Mouse (Mus musculus) adipose tissue, adult 10 weeks (tissue): ENCODE measurements around the gene Pde4dip. TPM values are rescaled to one million over a fixed set of nuclear protein-coding genes. Genes with fewer than 3 reads are reported as not detected.

Source experiments
- polyA plus RNA-seq: library from polyadenylated mRNA; stranded (reverse); fragments of 350-450 nt; fragmentation: Illumina TruSeq; extraction: RNeasy Lipid Tissue Mini Kit (QIAGEN cat#74804); gene quantifications from one replicate; pipeline ENCODE4 v1.2.3, GENCODE M21; 2014; ENCODE audit warnings: low read depth, low replicate concordance

Pde4dip gene
- polyA plus RNA-seq: 40.0 TPM

DNA sequence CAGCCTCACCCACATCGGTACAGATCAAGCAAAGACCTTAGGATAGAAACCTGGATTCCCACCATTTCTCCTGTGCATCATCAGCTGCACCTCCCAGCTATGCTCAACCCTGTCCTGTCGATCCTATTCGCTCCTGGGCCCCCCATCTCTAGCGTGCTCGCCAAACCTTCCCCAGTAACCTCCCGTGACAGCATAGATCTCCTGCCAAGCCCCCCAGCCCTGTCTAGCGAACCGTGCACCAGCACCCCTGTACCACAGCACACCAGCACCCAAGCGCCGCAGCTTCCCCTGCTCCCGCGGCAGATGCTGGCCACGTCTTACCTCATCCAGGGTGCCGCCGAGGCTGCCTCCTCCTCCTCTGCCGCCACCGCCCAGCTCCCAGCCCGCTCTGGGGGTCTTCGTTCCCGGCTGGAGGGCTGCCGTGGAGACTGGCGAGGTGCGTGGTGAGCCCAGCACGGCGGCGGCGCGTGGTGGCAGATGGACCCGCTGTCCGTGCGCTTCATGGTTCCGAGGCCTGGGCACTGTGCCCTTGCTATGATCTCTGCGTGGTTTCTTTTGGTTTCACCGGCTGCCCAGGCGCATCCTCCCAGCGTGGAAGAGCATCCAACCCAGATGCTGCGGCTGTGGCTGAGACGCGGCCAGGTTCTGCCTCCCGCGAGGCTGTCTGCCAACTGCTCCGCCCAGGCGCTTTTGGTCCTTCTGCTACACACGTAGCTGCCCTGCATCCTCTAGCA is at the start of gene Pde4dip:
Pde4dip (minus strand) TSS at position 540 of the 734 bp plus-strand sequence.

DNA sequence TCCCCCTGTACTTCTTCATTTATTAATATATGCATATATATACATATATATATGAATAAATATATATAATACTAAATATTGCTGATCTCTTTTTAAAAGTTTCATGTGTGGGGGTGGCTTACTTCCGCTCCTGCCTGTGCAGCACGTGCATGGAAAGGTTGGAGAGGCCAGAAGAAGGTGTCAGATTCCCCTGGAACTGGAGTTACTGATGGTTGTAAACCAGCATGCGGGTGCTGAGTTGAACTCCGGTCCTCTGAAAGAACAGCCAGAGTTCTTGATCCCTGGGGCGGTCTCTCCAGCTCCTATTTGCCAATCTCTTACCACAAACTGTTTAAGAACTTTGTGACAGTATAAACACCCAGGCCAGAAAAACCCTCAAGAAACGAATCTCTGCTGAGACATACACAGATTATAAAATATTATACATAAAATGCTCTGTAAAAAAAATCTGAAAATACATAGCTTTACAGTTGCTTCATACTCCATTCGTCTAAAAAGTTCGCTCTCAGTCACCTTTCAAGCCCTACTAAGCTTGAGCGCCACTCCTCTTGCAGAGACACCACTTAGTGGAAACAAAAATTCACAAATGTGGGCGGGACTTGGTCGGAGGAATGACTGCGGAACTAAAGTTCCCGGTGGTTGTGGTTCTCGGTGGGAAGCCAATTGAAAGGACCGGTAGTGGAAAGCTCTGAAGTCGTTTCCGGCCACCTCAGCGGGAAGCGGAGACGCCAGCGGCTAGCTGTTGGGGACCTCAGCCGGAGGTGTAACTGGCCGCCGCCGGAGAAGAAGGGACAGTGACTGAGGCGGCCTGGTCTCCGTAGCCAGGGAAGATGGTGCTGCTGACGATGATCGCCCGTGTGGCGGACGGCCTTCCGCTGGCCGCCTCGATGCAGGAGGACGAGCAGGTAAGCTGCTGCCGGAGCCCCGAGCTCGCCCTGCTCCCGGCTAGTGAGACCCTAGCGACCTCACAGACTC is 12.3 kb upstream of the Pde4dip start, which contains the start of gene Sec22b:
Sec22b (plus strand) TSS at position 675 of the 975 bp plus-strand sequence.

DNA sequence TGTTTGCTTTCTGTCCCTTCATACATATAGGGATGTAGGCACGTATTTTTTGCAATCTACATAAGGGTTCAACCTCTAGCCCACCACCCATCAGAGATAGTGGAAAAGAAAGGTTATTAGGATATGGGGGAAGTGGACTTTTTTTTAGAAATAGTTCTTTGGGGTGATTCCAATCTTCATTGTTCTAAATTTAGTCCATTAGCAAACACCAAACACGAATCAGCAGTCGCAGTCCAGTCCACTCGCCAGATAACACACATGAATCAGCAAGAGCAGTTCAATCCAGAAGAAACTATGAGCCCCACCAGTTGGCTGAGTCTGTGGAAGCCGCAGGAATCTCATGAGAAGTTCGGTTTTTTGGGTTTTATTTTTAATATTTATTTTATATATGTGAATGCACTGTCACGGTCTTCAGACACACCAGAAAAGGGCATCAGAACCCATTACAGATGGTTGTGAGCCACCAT is 213.8 kb downstream of the Pde4dip start, which contains the start of gene Gm17651:
Gm17651 (minus strand) TSS at position 51 of the 467 bp plus-strand sequence.

DNA sequence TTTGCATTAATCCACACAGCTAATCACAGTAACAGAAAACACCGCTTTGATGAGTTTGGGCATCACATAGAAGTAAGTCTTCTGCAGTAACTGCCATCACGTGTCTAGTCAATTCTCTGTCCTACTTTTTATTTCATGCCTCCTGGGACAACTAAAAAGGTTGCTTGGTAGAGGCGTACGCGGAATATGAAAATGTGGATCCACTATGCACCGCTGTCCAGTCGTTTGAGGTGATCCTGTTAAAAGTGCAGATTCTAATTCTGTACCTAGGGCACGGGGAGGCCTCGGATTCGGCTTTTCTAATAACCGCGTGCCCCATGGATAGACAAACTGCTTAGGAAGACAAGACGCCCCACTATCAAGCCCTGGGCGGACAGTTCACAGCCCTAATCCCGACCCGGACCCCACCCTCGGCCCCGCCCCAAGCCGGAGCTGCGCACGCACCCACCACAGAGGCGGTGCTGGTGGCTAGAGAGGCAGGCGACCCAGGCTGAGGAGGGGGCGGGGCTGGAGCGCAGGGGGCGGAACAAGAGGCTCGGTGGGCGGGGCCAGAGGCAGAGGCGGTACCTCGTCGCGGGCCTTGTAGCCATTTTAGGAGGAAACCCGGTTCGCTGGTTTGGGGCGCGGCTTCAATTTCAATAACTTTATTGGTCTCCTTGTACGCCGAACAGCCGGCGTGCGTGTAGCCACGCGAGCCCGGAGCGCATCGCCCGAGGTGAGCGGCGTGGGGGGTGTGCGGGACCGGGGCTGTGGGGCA is 230.7 kb downstream of the Pde4dip start, which contains the start of gene Prkab2:
Prkab2 (plus strand) TSS at position 539 of the 757 bp plus-strand sequence.

Other genes with a start within 250 kb of the Pde4dip start
- 11.8 TPM for gene Prkab2, start 230.5 kb downstream of the Pde4dip start, polyA plus RNA-seq
- gene Gm17651, start 214.0 kb downstream of the Pde4dip start, polyA plus RNA-seq: not detected
- 72.5 TPM for gene Sec22b, start 12.5 kb upstream of the Pde4dip start, polyA plus RNA-seq
- 20.5 TPM for gene Notch2, start 124.8 kb upstream of the Pde4dip start, polyA plus RNA-seq